Mouse (Mus musculus) skeletal muscle tissue, adult 2 months (tissue): ENCODE measurements around the gene 2010111I01Rik.

Experiments used
- DNase-seq: peaks from one replicate; pipeline ENCODE4 v3.0.0-alpha.2; 2012; ENCODE audit warnings: low read depth, low spot score

Gene 2010111I01Rik

DNA sequence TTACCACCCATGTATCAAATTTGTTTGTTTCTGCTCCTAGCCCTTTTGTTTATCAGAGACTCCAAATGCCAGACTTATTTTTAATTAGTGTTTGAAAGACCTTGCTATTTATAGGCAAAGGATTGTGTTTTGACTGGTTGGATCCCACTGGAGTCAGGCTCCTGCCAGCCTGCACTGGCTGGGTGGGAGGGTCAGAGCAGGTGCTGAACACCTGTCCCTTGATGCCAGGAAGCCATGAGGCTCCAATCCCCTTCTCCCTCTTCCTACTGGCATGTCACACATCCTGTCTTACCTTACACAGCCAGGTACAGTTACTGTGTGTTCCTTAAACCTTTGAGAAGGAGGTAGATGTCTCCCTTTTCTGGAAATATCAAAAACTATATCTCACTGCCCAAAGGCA, 318.5 kb downstream of the 2010111I01Rik start:
- no peak for DNase-seq

GRCm38 (mm10) chr13:63284748-63285147, 320.1 kb downstream of the 2010111I01Rik start:
- DNase-seq = no peak

GRCm38 (mm10) chr13:63286483-63287102, 321.9 kb downstream of the 2010111I01Rik start:
- no peak for DNase-seq

DNA sequence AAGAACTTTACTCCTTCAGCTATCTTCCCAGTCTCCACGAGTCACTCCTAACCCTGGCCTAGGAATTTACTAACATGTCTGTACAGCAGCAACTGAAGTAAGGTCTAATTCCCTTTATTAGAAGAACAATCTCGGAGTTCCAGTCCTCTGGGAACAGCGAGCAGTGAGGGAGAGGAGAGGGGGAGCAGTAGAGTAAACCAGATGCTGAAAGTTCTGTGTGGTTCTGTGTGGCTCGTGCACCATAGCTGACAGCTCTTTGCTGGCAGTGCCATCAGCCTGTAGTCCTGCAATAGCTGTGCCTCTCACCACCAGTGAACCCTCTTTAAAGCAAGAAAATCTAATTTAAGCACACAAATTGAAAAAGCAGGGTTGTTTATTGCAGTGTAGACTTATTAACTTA, 324.5 kb downstream of the 2010111I01Rik start:
- DNase-seq = no peak

GRCm38 (mm10) chr13:63289687-63290086, 325.0 kb downstream of the 2010111I01Rik start:
- no peak for DNase-seq

GRCm38 (mm10) chr13:63290126-63290525, 325.4 kb downstream of the 2010111I01Rik start:
- no peak for DNase-seq

GRCm38 (mm10) chr13:63291016-63291415, 326.3 kb downstream of the 2010111I01Rik start:
- DNase-seq = no peak

DNA sequence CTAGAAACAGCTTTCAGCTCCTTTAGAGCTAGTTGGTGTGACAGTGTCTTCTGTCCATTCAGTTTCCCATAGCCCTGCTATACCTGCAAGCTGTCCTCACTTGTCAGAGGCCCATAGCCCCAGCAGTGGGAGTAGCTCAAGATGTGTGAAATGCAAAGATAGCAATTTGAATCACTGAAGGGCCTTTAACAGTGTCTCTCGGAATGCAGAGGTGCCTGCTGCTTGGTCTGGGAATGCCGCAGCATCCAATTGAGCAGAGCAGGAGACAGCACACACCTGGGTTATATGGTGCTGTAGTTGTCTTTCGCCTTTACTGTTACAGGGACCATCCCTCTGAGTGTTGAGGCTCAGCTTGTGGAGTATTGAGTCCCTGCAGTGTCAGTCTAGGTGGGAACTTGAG, 329.0 kb downstream of the 2010111I01Rik start:
- no peak for DNase-seq

GRCm38 (mm10) chr13:63294359-63295193, 329.9 kb downstream of the 2010111I01Rik start:
- no peak for DNase-seq

DNA sequence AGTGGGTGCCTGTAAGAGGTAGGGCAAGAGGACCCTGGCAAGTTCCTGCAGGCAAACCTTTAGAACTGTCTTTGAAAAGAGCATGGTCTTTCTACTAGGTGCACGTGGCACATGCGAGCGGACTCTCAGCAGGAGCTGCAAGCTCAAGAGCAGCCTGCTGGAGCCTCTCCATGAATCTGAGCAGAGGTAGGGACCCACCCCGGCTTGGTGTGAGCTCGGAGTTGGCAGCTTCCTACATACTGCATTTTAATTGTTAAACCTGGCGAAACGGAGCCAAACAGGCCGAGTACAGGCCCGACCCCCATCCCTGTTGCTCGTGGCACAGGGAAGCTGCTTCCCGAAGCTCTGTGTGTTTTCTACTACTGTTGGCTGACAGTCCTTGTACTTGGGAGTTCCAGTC, 331.6 kb downstream of the 2010111I01Rik start:
- no peak for DNase-seq

GRCm38 (mm10) chr13:63297003-63297402, 332.3 kb downstream of the 2010111I01Rik start:
- DNase-seq = peak; percentile 77

- no peak for DNase-seq
Observed at GRCm38 (mm10) chr13:63297933-63298332, 333.2 kb downstream of the 2010111I01Rik start.

- DNase-seq = no peak
Observed at GRCm38 (mm10) chr13:63298931-63299330, 334.2 kb downstream of the 2010111I01Rik start.

DNA sequence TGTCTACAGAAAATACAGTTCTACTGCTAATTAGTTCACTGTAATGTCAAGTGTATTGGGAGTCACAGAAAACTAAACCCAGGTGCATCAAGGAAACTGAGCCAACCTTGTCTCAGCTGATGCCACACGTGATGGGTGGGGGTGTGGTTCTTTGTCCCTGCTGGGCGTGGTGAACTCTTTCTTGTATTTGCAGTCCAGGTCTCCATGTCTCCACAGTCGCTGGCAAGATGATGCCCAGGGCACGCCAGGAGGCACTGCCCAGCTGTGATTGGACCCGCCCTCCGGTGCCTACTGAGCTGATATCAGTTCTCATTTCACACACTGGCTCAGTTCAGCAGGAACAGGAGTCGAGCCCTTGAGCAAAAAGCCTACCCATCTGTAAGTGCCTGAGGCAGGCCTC, 336.2 kb downstream of the 2010111I01Rik start:
- no peak for DNase-seq

GRCm38 (mm10) chr13:63301764-63302209, 337.1 kb downstream of the 2010111I01Rik start:
- no peak for DNase-seq

DNA sequence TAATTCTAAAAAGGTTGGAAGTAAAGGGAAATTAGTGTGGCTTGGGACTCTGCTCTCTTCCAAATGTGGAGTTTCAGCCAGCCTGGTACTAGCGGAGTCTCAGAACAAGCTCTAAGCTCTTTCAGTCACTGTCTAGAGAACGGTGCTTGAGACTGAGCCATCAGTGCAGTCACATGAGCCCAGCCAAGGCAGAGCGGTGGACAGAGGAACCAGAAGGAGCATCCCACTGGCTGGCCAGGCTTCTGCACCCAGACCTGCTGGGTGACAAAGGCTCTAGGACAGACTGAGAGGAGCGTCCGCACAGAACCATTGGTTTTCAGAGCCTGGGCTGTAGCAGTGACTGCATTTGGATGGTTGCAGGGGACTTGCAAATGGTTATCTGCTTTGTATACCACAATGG, 337.7 kb downstream of the 2010111I01Rik start:
- no peak for DNase-seq

DNA sequence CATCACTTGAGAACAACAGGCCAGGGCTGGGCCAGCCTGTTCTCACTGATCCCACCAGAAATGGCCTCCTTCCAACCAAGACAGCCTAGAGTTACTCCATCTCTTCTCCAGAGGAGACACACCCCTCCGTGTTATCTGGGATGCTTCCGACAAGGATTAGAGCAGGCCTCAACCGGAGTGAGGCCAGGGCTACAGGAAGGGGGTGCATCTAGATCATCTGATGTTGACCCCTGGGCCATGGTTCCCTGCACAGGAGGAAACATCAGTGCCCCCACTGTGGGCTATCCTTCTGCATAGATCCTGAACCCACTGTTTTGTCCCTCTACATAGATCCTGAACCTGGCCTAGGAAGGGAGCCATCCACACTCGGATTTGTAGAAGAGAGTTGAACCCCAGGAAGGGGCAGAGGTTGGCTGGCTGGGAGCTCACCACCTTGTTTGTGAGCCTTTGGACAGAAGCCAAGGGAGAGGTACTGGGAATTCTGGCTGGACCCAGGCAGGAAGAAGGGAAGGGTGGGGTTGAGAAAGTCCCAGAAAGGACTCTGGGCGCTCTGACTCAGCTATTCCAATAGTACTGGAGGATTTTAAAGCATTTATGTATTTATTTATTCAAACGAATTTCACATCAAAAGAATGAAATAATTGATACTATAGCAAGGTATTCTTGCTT, 339.6 kb downstream of the 2010111I01Rik start:
- DNase-seq = no peak

GRCm38 (mm10) chr13:63304799-63305159, 340.1 kb downstream of the 2010111I01Rik start:
- no peak for DNase-seq

DNA sequence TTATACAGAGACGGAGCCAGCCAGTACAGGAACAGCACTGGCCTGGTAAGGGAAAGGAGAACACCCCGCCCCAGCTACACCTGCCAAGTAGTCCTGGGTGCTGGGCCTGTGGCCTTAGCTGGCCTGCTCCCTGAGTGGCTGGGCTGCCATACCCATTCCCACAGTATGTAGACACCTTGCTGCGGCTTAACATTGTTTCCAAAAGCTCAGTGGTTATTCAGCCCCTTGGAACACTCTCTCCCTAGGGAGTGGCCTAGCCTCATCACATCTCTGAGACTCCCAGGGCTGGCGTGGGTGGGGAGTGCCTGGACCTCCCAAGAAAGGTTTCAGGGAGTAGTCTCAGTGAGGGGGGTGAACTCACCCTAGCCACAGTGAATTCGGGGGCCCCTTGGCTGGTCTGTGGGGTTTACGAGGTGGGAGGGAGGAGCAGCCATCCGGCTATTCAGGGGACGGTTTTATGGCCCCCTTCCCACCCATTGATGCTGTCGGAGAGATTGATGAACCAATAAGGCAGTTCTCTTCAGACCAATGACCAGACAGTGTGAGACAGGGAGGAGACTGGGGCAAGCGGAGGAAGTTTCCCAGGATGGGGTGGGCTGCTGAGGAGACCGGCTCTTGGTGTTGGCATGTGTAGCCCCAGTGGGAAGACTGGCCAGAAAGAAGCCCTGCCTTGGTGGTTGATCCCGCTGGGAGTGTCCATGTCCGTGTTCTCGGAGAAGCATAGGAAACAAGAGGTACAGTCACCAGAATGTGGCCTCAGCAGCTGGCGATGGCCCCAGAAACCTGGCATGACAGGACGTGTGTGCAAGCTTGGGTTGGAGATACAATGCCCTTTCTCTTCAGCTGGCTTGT, 340.7 kb downstream of the 2010111I01Rik start:
- DNase-seq = no peak

DNA sequence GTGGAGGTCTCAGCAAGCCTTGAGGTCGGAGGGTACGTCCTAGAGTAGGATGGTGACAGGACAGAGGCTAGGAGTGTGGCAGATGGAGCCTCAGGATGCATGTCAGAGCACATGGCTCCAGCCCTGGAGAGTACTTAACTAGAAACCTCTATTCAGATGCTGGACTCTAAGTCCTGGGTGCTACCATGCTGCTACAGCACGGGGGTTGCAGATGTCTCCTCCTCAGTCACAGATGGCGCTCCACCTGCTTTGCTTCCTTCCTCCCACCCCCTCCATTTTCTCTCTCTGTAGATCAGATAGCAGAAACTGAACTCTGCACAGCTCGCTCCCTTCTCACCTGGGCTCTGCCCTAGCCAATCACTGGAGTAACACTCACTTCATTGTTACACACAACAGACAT, 342.1 kb downstream of the 2010111I01Rik start:
- DNase-seq = no peak

GRCm38 (mm10) chr13:63309563-63309962, 344.9 kb downstream of the 2010111I01Rik start:
- DNase-seq = no peak

GRCm38 (mm10) chr13:63311156-63311555, 346.5 kb downstream of the 2010111I01Rik start:
- no peak for DNase-seq
